Mouse (Mus musculus): ENCODE measurements around the gene Zfp740. TPM values are rescaled to one million over a fixed set of nuclear protein-coding genes. Genes with fewer than 3 reads are reported as not detected.
"Not testable (repeated sequence)": the region's sequence is repeated elsewhere in the genome, so short reads cannot be mapped to it uniquely, and the experiment has no call there.

Gene Zfp740
- 10 to 100 TPM; 66.1 to 71.8 TPM for total RNA-seq (2021)
- long read RNA-seq, full-length matches to known transcripts: 1 of 33 reads
- long read RNA-seq, partial matches to known transcripts: 6 of 33 reads
- long read RNA-seq, other reads (novel, unspliced or antisense): 26 of 33 reads

DNA sequence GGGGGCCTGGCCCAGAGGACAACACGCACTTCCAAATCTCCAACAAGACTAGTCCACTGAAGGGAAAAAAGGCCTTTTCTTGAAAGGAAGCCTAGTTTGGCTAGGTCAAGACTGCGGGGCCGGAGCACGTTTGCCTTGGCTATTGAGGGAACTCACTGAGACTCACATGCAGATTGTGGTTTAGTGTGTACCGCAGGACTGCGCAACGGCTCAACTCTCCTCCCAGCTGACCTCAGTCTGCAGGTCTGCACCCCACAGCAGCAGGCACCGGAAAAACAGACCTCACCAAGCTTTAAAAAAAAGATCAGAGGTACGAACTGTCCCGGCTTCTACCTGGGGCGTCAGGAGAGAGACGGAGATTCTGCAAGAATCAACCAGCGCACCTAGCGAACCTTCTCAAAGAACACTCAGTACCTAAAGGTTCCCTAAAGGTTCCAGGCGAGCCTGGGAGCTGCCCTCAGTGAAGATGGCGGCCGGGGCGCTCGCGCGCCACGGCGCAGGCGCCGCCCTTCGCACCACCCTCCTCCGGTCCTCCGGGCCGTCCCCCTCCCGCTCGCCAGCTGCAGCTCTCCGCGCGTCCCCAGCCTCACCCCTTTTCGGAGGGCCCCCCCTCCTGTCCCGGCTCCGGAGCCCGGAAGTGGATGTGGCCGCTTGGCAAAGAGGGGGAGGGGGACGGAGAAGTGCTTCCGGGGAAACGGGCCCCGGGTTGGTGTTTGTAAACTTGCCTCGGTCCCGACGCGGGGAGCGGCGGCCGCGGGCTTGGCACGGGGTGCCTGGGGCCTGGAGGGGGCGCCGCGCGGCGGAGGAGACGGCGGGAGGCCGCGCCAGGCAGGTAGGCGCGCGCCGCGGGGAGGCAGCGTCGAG lies at the start of gene Zfp740:
Gene Zfp740, plus strand, starts transcription at position 279 of the 864 bp plus-strand sequence.
- DNase-seq (ENCODE audit: low spot score in 2 of 2): peak; percentile 94 to 96

DNA sequence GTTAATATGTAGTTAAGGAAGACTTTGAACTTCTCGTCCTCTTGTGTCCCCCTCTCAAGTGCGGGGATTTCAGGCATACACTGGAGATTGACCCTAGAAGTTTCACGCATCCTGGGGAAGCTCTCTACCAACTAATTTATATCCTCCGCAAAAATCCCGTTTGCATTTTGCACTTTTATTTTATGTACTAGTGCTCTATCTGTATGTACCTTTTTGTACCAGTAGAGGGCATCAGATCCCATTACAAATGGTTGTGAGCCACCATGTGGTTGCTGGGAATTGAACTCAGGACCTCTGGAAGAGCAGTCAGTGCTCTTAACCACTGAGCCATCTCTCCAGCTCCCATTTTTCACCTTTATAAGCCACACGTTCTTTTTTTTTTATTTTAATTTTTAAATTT lies 48.0 kb upstream of the Zfp740 start:
- DNase-seq (ENCODE audit: low spot score in 2 of 2): not testable (repeated sequence)

DNA sequence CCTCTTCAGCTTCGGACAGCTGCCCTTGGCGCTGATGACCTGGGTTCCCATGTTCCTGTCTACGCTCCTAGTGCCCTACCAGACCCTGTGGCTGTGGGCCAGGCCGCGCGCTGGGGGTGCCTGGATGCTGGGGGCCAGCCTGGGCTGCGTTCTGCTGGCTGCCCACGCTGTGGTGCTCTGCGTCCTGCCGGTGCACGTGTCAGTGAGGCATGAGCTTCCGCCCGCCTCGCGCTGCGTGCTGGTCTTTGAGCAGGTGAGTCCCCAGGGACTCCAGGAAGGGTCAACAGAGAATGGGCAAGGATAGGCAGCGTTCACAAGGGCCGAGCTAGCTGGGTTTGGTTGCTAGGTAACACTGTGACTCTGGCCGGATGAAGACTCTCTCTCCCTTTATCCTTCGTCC lies 46.2 kb upstream of the Zfp740 start:
- DNase-seq (ENCODE audit: low spot score in 2 of 2): no peak

DNA sequence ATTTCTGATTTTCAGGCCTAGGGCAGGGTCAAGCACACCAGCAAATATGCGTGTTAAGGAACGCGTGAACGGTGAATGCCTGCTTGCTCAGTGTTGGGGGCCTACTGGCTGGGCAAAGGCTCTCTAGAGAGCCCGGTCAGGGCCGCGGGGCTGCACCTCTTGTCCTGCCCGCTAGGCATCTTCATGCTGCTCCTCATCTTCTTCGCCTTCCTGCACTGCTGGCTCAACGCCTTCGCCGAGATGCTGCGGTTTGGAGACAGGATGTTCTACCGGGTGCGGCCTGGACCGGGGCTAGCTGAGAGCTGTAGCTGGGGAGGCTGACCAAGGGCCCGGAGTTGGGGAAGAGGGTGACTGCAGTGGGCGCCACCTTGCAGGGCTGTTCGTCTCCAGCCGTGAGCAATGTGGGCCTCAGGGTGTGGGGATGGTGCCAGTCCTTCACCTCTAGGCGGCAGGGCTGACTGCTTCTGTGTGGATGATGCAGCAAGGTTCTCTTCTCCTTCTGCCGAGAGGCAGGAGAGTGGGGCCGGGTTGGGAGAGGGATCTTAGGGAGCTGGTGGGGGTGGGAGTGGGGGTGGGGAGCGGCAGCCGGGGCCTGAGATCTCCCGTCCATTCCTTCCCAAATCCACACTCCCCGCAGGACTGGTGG lies 42.5 kb upstream of the Zfp740 start:
- DNase-seq (ENCODE audit: low spot score in 2 of 2): no peak

DNA sequence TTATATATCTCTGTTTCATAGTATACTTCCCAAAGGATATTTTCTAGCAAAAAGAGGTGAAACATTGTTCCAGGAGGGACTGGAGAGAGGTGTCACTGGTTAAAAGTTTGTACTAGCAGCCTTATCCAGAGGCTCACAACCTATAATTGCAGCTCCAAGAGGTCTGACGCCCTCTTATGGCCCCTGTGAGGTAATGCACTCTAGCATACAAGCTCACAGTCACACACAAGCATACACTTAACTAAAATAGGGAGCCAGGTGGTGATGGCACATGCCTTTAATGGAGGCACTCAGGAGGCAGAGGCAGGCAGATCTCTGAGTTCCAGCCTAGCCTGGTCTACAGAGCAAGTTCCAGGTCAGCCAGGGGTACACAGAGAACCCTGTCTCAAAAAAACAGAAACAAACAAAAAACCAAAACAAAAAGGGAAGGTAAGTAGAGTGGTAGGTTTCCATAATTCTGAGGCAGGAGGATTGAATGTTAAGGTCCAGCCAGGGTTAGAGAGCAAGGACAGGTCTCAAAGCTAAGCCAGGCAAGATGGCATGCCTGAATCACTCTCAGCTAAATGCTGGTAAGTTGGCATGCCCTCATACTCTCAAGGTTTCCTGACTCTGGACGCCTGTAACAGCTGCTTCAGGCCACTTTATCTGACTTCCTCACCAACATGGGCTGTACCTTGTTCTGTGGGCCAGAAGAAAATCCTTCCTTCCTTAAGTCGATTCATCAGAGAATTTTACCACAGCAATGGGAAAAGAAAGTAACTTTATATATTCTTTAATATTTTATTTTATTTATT lies 39.0 kb upstream of the Zfp740 start:
- DNase-seq (ENCODE audit: low spot score in 2 of 2): no peak

DNA sequence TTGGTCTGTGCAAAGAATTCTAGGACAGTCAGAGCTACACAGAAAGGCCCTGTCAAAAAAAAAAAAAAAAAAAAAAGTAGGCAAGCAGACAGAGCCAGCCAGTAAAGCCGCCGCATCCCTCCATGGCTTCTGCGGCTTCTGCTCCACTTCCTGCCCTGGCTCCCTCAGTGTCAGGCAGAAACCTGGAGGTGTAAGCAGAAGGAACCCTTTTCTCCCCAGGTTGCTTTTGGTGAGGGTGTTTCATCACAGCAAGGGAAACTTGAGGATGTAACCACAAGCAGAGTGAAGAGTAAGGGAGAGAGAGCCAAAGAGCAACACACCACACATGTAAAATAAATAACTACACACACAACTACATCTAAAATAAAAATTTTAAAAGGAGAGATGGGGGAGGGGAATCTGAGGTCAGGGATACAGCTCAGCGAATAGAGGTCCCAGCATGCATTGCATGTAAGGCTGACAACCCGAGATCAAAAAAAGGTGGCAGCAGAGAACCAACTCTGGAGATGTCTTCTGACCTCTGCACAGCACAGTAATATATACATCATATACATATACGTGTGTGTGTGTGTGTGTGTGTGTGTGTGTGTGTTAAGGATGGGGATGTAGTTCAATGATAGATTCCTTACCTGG lies 37.5 kb upstream of the Zfp740 start:
- no peak for DNase-seq (ENCODE audit: low spot score in 2 of 2)

DNA sequence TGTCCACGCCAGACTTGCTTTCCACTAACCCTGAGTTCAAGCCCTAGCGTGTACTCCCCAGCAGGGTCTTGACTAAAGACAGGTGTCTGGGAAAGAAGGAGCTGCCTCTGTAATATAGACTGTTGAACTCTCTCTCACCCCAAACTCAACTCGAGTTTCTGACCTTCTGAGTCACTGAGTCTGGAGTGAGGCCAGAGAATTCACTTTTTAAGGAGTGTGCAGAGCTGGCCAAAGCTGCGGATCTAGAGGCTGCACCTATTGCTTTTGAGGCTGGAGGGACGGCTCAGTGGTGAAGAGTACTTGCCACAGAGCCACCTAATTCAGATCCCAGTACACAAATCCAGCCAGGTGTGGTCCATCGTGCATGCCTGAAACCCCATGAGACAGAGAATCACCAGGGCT lies 35.4 kb upstream of the Zfp740 start:
- DNase-seq (ENCODE audit: low spot score in 2 of 2): no peak

DNA sequence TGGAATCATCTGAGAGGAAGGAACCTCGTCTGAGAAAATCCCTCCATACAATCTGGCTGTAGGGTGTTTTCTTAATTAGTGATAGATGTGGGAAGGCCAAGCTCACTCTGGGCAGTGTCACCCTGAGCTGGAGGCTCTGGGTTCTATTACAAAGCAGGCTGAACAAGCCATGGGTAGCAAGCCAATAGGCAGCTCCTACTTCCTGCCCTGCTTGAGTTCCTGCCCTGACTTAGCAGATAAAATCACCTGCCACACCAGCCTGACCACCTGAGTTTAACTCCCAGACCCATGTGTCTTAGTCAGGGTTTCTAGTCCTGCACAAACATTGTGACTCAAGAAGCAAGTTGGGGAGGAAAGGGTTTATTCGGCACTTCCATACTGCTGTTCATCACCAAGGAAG lies 34.0 kb upstream of the Zfp740 start:
- no peak for DNase-seq (ENCODE audit: low spot score in 2 of 2)

DNA sequence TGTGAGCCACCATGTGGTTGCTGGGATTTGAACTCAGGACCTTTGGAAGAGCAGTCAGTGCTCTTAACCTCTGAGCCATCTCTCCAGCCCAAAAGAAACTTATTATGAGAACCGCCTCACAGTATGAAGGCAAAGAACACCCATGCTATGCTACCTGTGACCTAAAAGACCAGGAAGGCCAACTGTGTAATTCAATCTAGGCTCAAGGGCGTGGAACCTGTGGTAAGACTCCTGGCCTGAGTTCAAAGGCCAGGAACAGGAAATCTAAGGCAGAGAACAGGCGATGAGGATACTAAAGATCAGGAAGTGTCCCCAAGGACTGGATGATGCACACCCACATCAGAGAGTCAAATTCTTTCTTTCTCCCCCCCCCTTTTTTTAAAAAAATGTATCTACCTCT lies 29.5 kb upstream of the Zfp740 start:
- DNase-seq (ENCODE audit: low spot score in 2 of 2): no peak

DNA sequence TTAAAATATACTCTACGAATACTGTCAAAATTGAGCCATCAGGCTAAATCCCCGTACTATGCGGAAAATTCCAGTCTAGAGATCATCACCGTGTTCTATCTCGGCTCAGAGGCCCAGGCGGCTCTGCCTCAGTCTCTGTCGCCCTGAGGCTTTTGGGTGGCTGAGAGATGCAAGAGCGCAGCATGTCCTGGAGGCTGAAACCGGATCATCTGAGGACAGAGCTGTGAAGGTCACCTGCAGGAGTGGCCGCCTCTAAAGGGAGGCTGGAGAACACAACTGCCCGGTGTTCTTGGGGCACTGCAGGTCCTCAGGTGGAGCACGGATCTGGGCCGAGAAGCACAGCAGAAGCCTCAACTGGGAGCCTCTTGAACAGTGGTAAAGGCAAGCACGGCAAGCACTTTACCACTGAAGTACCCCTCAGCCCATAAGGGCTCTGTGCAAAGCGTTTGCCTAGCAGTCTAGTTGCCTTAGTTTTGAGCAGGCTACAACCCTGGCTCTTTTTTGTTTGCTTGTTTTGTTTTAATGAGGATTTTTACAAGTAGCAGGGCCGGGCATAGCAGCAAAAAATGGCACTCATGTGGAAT lies 27.2 kb upstream of the Zfp740 start:
- no peak for DNase-seq (ENCODE audit: low spot score in 2 of 2)

DNA sequence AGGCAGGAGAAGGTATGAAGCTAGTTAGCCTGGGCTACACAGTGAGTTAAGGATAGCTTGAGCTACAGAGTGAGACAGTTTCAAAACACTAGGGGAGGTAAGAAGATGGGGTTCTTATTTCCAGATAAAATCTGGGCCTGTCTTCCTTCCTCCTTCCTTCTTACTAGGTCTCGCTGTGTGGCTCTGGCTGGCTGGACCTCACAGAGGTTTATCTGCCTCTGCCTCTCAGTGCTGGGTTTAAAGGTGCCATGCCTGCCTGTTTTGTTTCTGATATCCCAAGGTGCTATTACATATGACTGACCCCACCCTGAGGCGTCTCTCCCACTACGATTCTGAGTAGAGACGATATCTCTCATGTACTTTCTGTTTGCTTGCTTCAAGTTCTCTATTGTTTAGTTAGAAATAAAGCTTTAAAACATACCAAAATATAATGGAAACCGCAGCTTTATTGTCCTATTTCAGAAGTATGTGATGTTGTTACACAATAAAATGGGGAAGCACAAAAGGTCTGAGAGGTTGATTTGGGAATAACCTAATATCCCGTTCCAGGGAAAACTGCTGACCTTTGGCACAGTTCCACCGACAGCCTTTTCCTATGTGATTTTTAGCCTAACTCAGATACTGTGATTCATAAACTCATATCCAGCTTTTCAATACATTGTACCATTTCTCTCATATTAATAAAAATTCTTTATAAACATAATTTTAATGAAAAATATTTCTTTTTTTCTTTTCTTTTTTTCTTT lies 26.3 kb upstream of the Zfp740 start:
- no peak for DNase-seq (ENCODE audit: low spot score in 2 of 2)

DNA sequence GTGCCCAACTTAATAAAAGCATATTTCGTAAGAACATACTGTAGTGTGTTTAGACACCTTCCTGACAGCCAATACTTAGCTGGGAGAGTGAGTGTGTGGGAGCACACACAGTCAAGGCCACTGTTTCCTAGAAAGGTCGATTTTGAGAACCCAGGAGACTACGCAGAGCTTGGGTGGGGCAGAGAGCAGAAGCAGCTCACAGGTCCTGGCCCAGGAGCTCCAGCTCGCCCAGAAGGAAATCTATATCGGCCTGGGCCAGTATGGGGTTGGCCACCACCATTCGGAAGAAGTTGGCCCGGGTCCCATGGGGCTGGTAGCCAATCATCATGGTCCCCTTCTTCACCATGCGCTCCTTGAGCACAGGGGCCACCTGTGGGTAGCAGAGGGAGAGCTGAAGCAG lies 25.6 kb upstream of the Zfp740 start:
- DNase-seq (ENCODE audit: low spot score in 2 of 2): no peak

DNA sequence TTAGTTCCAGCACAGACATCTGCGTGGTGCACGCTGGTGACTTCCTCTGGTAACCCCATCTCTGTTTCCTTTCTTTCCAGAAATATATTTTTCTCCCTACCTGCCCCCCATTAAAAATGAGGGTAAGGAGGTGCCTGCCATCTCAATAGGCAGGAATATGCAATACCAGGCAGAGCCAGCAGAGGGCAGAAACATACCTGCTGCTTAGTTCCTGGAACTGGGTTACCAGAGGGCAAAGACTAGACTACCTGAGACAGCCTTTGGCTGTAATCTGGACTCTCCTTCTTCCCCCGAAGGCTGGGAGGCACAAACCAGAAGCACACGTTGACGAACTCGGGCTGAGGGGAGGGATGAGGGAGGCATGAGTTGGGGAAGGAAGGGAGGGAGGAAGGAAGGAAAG lies 24.8 kb upstream of the Zfp740 start:
- peak; percentile 58 to 89 for DNase-seq (ENCODE audit: low spot score in 2 of 2)

DNA sequence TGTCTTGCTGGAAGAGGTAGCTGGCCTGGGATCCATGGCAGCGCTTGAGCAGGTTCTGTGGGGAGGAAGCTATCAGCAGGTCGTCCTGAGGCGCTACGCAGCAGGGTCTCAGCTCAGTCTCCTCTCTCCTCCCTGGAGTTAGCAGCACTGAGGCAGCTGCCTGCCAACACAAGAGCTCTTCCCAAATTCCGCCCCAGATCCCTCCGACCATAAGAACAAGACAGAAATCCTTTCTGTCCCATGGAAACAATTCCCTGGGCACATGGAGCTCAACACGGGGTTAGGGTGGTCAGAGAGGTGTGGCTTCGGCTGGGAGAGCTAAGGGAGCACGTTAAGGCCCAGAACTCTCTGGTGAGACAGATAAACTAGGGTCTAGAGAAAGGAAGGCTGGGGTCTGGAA lies 23.9 kb upstream of the Zfp740 start:
- no peak for DNase-seq (ENCODE audit: low spot score in 2 of 2)

DNA sequence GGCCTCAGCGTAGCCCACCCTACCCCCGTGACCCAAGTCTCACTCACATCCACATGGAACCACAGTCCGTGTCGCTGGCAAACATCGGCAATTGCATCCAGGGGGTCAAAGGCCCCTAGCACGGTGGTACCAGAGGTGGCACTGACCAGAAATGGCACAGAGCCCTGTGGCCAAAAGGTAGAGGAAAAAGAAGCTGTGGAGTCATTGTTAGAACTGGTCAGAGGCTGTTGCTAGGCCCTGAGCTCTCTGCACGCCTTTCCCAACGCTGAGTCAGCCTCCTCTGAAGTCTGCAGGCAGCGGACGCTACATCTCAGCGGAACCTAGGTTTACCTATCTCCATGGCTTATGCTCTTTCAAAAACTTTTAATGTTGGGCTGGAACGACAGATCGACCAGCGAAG lies 23.1 kb upstream of the Zfp740 start:
- no peak for DNase-seq (ENCODE audit: low spot score in 2 of 2)

DNA sequence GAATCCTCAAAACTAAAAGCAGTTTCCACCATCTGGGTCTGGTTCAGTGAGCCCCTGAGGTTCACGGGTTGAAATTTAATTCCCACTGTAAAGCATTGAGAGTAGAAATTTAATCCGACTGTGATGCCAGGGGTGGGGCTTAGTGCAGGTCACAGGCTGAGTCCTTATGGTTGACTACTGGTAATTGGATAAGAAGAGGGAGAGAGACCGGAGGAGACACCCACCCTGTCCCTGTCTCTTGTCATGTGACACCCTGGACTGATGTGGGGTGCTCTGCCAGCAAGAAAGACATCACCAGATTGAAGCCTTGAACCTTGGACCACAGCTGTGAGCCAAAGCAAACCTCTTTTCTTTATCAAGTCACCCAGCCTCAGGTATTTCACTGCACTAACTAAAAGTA lies 20.0 kb upstream of the Zfp740 start:
- DNase-seq (ENCODE audit: low spot score in 2 of 2): no peak

DNA sequence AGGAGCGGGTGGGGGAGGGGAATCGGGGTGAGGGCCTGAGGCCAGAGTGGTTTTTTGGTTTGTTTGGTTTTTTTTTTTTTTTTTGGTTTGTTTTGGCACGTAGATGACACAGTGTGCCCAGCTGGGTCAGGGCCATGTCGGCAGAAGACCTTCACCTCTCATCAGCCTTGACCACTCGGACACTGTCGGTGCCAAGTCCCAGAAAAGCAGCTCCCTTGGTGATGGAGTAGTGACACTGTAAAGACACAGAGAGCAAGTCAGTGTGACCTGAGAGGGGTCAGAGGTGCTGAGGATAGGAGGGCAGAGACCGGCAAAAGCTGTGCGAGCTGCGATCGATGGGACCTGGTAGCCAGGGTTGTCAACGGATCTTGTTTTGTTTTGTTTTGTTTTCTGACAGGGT lies 16.8 kb upstream of the Zfp740 start:
- DNase-seq (ENCODE audit: low spot score in 2 of 2): no peak

DNA sequence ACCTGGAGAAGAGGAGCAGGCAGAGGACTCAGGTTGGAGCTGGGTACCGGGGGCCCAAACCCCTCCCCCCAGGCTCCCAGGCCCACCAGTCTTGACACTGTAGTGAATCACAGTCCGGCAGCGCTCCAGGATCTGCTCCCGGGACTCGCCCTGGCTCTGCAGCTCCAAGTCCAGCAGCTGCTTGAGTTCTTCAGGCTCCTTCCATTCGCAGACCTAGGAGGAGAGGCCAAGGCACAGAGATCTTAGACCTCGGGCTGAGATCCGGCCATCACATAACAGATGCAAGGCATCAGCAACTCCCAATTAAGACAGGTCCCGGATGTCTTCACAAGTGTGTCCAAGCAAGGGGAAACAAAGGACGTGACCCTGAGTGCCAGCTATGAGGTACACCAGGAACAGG lies 15.0 kb upstream of the Zfp740 start:
- no peak for DNase-seq (ENCODE audit: low spot score in 2 of 2)

DNA sequence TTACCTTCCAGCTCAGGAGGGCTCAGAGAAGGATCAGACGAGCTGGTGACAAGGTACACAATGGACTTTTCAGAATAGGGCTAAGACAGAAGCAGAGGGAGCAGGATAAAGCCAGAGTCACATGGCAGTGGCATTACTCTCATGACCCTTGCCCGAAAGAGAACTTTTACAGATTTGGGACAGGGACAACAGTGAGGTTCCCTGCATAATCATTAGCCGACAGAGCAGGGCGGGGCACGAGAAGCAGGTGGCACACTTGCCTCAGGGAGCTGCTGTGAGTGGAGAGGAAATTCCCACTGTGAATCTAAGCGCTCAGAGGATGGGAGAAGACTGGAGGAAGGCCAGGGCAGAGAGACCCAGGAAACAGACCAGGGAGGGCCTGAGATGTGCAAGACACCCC lies 14.2 kb upstream of the Zfp740 start:
- DNase-seq (ENCODE audit: low spot score in 2 of 2): no peak

DNA sequence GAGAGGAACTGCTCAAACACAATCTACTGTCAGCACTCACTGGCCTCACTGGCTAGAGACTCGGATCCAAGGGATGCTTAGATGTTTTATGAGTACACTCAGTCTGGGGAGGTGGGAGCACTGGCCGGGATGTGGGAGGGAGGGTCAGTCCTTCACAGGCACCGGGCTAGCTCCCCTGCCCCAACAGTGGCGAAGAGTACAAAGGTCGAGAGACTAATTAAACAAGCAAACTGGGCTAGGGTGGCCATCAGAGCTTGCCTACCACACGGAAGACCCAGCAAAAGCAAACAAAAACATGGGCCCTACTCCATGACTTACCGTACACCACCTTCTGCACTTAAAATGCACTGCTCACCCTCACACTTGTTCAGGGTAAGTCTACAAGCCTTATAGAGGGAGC lies 11.3 kb upstream of the Zfp740 start:
- no peak for DNase-seq (ENCODE audit: low spot score in 2 of 2)

Data from layer of hippocampus, adult 18-20 months (tissue).